Mouse (Mus musculus) kidney, adult 2 months (tissue): ENCODE data around the gene Tmem8.

Experiments
- CTCF ChIP-seq: fragments of 200-500 bp; conservative IDR thresholded peaks from 2 replicates; pipeline ENCODE4 v1.5.1; 2011; ENCODE audit warnings: low read depth, mild to moderate bottlenecking, control low read depth, low read length, moderate library complexity, mixed read lengths; ENCODE audit not compliant: insufficient read depth, insufficient read length
- POLR2A ChIP-seq: fragments of 200-500 bp; IDR thresholded peaks from one replicate; pipeline ENCODE4 v1.6.1; 2011; ENCODE audit warnings: low read depth, low read length, control low read depth

DNA sequence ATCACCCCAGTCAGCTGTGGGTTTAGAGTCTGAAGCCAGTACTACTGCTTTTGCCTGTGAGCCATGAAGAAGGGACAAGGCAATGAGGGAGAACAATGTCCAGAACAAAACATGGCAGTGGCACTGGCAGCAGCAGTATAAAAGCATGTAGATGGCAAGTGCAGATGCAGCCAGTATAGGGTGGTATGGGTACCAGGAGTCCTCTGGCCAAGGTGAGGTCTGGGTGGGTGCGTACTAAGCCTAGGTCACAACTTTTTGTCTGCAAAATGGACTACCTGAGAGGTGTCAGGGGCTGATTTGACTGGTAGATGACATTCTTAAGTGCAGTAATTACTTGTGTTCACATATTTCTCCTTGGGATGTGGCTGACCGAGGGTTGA is 24.6 kb downstream of the Tmem8 start:
- TF ChIP-seq CTCF (no peak), POLR2A (no peak)
